Mouse (Mus musculus) kidney, adult 9 months (tissue): Measurements from ENCODE around the gene Zfhx3.

Experiments used
- DNase-seq: peaks from one replicate; pipeline ENCODE4 v3.0.0; 2022

Gene Zfhx3

GRCm38 (mm10) chr8:108363856-108364255 lies 421.4 kb downstream of the Zfhx3 start:
- no peak for DNase-seq

GRCm38 (mm10) chr8:108369081-108369480 lies 426.6 kb downstream of the Zfhx3 start:
- DNase-seq: peak; percentile 81

- DNase-seq: no peak
Measured at GRCm38 (mm10) chr8:108370731-108371130, 428.3 kb downstream of the Zfhx3 start.

- DNase-seq: no peak
Measured at GRCm38 (mm10) chr8:108373046-108373445, 430.6 kb downstream of the Zfhx3 start.

- no peak for DNase-seq
Measured at GRCm38 (mm10) chr8:108378036-108378435, 435.6 kb downstream of the Zfhx3 start.

GRCm38 (mm10) chr8:108383121-108383520 lies 440.7 kb downstream of the Zfhx3 start:
- no peak for DNase-seq

GRCm38 (mm10) chr8:108387160-108387912 lies 444.9 kb downstream of the Zfhx3 start:
- peak; percentile 18 for DNase-seq

- no peak for DNase-seq
Measured at GRCm38 (mm10) chr8:108387913-108388274, 445.4 kb downstream of the Zfhx3 start.

GRCm38 (mm10) chr8:108392909-108393308 lies 450.5 kb downstream of the Zfhx3 start:
- DNase-seq: peak; percentile 5

GRCm38 (mm10) chr8:108402149-108402548 lies 459.7 kb downstream of the Zfhx3 start:
- DNase-seq: no peak

GRCm38 (mm10) chr8:108406716-108407494 lies 464.5 kb downstream of the Zfhx3 start:
- no peak for DNase-seq

- no peak for DNase-seq
Measured at GRCm38 (mm10) chr8:108419162-108419844, 476.9 kb downstream of the Zfhx3 start.

GRCm38 (mm10) chr8:108422521-108422920 lies 480.1 kb downstream of the Zfhx3 start:
- no peak for DNase-seq

- peak; percentile 11 for DNase-seq
Measured at GRCm38 (mm10) chr8:108424337-108424736, 481.9 kb downstream of the Zfhx3 start.

- no peak for DNase-seq
Measured at GRCm38 (mm10) chr8:108433321-108433720, 490.9 kb downstream of the Zfhx3 start.

- DNase-seq: no peak
Measured at GRCm38 (mm10) chr8:108434510-108434909, 492.1 kb downstream of the Zfhx3 start.

GRCm38 (mm10) chr8:108436336-108436735 lies 493.9 kb downstream of the Zfhx3 start:
- DNase-seq: peak; percentile 12

- no peak for DNase-seq
Measured at GRCm38 (mm10) chr8:108437316-108437830, 494.9 kb downstream of the Zfhx3 start.

- DNase-seq: no peak
Measured at GRCm38 (mm10) chr8:108440476-108440875, 498.0 kb downstream of the Zfhx3 start.

GRCm38 (mm10) chr8:108450847-108451246 lies 508.4 kb downstream of the Zfhx3 start:
- no peak for DNase-seq

GRCm38 (mm10) chr8:108454561-108455311 lies 512.3 kb downstream of the Zfhx3 start:
- DNase-seq: no peak

- no peak for DNase-seq
Measured at GRCm38 (mm10) chr8:108466653-108467052, 524.2 kb downstream of the Zfhx3 start.
